Mouse (Mus musculus) frontal cortex, adult (tissue): ENCODE data around the gene Adgrl2.

Experiments used
- ATAC-seq: cut with Nextera tagmentation; 2 replicates; pipeline ENCODE4 v1.9.2; 2017; ENCODE audit warnings: mild to moderate bottlenecking, moderate library complexity, mixed read lengths; ENCODE audit not compliant: low TSS enrichment

Gene Adgrl2

GRCm38 (mm10) chr3:148823551-148823950 is 166.8 kb downstream of the Adgrl2 start:
- no peak for ATAC-seq

GRCm38 (mm10) chr3:148821632-148822031 is 168.7 kb downstream of the Adgrl2 start:
- no peak for ATAC-seq

- ATAC-seq = no peak
Observed at GRCm38 (mm10) chr3:148819323-148820046, 170.9 kb downstream of the Adgrl2 start.

DNA sequence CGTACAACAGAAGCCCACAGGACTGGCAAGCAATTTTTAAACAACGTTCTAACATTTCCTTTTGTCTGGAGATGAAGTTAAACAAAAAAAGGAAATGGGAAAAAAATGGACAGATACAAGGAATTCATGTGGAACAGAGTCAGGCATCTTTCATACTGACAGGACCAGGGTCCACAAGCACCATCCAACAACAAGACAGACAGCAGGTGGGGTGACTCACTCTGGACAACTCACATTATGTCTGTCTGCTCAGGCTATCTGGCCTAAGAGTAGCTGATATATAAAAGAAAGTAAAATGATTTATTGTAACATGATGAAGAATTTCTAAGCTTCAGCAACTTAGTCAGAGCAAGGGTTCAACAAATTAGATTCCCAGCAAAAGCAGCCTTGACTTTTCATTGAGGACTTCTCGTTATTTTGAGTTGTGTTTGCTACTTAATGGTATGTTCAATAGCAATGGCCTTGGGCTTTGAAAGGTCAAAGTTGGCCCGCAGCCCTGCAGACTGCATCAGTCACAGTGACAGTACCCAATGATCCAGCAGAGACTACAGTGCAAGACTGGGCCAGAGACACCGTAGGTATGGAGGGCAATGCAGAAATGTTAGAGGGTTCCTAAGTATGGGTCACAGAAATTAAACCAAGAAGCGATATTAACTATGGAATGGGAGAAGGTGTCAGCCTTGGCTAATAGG is 171.8 kb downstream of the Adgrl2 start:
- no peak for ATAC-seq

DNA sequence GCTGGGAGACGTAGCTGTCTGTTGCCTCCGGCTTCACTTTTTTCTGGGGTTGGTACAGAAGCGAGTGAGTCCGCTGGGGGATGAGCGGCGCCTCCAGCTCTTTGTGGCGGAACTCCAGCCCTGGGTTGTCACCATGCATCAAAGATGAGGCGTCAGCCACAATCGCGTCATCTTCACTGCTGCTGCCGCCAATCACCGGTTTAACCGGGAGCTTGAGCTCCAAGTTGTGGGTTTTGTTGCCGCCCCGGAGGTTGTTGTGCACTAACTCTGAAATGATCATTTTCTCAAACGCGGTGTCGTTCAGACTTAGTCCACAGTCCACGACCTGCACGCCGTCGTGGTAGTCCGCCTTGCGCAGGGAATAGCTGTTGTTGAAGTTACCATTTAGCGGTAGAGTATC is 172.9 kb downstream of the Adgrl2 start:
- no peak for ATAC-seq

DNA sequence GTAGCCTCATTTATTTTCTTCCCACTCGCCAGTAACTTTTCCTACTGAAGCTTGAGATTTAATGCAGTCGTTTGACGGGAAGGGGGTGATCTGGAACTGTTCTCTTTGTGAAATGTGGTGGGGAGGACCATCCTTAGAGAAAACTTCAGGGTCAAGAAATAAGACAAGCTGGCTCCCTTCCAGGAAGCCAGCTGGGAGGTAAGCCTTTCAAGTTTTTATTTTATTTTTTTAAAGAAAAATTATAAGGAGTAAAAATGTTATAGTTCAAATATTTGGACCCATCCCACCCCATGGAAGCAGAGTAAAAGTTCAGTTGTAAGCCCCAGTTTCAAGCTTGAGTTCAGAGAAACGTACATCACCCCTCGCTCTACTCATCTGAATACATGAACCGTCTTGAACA is 177.2 kb downstream of the Adgrl2 start:
- ATAC-seq = no peak

DNA sequence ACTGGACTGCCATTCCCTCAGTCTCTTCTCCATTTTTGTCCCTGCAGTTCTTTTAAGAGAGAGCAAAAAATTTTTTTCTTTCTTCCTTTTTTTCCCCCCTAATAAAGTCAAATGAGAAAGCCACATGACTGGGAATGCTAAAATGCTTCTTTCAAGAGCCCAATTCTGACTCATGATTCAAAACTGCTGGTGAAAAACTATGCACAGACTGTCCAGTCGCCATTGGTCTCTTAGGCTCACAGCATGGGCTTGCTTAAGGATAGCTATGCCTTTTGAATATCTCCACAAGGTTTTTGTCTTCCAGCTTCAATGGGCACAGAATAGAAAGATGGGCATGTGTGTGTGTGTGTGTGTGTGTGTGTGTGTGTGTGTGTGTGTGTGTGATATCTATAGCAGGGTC is 178.3 kb downstream of the Adgrl2 start:
- no peak for ATAC-seq

- no peak for ATAC-seq
Observed at GRCm38 (mm10) chr3:148806977-148807376, 183.4 kb downstream of the Adgrl2 start.

DNA sequence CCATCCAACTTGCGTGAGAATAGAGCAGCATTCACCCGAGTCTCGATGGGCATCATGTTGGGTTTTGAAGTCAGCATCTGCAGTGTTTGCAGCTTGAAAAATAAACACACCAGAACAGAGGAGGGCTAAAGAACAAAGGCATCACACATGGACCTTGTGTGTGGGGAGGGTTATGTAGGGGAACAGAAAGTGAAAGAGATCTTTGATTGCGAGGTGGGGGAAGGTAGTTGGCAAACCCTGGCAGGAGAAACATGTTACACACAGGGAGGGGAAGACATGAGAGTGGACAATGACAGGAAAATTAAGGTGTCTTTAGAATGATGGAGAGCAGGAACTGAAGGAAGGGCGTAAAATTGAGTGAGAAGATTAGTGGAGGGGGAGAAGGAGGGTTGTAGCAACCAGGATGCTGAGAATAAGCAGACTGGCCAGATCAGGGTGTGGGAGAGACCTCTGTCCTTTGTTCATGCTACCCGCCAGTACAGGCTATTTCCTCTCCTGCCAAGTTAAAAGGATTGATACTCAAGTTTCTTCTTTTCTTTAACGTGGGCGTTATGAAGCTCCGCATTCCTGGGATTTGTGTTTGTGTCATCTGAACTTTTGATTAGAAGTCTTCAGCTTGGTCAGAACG is 197.0 kb downstream of the Adgrl2 start:
- no peak for ATAC-seq

DNA sequence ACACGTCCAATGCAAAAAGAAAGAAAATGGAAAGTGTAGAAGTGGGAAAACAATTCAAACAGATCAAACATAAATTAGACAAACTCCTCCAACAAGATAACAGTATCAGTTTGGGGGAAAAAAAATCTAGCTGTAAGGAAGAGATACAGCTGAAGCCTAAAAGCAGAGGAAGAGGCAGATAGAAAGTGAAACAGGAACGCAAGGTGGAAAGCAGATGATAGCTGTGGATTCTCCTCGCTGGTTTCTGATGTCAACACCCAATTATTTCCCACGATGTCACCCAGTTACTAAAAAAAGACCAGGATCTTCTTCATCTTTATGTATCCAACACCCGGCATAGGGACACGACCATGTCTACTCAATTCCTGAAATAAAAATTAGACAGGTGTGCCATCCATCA is 220.0 kb downstream of the Adgrl2 start:
- no peak for ATAC-seq
